Mouse (Mus musculus) urinary bladder, postnatal 0 days (tissue): ENCODE results near the gene Pex11g. TPM values are rescaled to one million over a fixed set of nuclear protein-coding genes. Genes with fewer than 3 reads are reported as not detected.

ENCODE experiments used
- polyA plus RNA-seq: library from polyadenylated mRNA; unstranded; fragments of >200 nt; fragmentation: Nextera tagmentation; extraction: Ambion mirVana; gene quantifications from 2 replicates; pipeline ENCODE4 v1.2.1, GENCODE M21; 2015

Pex11g gene
- 5.5 and 7.1 TPM in 2 replicates for polyA plus RNA-seq

GRCm38 (mm10) chr8:3467006-3467885 lies at the start of gene Pex11g:
TSS of gene Pex11g (minus strand) at chr8:3467680.

GRCm38 (mm10) chr8:3515260-3515671 lies 47.8 kb upstream of the Pex11g start, which contains the start of gene Pnpla6:
TSS of gene Pnpla6 (plus strand) at chr8:3515384.

DNA sequence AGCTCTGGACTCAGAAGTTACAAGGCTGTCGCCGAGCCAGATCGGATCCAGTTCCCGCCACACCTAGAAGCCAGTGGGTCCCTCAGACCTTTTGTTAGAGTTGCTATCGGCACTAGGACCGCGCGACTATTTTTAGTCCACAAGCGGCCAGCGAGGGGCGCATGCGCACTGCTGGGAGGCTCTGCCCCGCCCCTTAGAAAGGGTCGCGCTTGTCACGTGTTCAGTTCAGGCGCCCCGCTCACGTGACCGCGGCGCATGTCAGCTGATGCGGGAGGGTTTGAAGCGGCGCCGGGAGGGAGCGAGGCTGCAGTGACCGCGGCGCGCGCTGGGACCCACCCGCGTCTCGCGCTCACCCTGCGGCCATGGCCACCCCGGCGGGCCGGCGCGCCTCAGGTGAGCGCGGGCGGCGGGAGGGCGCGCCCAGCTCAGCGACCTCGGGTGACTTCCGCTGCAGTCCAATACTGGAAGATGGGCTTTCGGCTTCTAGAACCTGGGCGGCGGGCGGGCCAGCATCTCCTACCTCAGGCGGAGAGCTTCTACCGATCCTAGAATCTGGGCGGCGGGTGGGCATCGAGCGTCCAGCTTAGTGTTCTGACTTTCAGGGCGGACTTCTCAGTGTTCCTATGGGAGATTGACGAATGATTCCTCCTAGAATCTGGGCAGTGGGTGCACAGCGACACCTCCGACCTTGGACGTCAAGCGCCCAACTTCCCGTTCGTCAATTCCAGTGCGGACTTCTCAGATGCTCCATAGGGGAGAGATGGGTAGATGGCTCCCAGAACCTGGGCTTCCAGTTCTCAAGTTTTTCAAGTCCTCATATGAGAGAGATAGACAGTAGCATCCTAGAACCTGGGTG lies 33.0 kb upstream of the Pex11g start, which contains the start of gene Mcoln1:
Mcoln1 (plus strand) TSS at position 223 of the 856 bp plus-strand sequence.

DNA sequence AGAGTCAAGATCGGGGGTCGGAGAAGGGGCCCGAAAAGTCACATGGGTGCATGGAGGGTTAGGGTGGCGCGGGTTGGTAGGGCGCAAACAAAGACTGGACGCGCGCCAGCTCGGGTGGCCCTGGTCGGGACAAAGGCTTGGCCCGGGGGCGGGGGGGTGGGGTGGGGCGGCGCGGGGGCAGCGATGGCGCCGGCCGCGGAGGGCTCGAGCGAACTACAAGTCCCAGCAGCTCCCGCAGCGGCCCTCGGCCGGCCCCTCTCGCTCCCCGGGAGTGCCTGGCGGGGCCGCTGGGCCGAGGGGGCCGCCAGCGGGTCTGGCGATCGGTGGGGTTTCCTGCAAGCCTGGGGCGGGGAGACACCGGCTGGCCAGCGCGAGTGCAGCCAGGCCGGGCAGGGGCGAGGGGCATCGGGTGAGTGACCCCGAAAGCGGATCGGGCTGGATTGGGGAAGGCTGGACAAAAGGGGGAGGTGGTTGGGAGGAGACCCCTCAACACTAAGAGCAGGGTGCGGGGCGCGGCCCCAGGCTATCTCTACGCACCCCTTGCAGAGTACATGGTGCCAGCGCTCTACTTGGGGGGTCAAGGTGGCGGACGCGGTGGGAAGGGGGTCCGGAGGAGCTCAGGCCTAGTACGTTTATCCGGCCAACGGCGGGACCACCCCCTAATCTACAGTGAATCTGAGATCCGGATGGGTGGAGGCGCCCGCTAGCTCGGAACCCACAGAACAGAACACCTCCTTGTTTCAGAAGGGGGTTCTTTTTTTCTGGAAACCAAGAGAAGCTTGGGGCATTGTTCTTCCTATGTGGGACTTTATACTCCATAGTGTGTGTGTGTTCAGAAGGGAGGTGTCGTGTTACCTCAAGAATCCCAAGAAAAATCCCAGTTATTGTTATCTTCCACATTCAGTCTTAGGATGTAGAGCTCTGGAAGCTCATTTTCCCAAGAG lies 25.7 kb upstream of the Pex11g start, which contains the start of gene Zfp358:
Zfp358 (plus strand) TSS at position 238 of the 944 bp plus-strand sequence.

DNA sequence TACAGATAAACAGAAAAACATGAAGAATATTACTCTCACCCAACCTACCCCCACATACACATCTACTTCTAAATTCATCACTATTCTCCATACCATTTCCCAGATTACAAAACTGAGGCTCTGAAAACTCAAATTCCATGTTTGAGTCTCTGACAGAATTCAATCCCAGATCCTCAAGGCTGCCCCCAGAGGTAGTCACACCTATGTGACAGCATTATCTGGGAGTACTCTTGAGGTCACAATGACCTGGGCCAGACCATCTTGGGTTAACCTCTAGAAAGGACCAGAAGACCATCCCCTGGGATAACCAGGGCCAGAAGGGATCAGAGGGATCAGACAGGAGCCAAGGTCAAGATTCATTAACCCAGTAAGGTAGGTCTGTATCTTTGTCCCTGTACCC lies 3.1 kb upstream of the Pex11g start, which contains the start of gene Tex45:
Tex45 (plus strand) TSS at position 301 of the 400 bp plus-strand sequence.

Other genes with a start within 250 kb of the Pex11g start
- 22.4 TPM in 2 replicates for gene Insr, start 188.1 kb downstream of the Pex11g start, polyA plus RNA-seq
- gene A430078G23Rik, start 114.3 kb downstream of the Pex11g start, polyA plus RNA-seq = 0.12 and 0.21 TPM in 2 replicates
- gene Arhgef18, start 74.7 kb downstream of the Pex11g start, polyA plus RNA-seq = 7.6 and 9.2 TPM in 2 replicates
- 0.10 TPM in 1 of 2 replicates, not detected in the other for gene Tex45, start 3.2 kb upstream of the Pex11g start, polyA plus RNA-seq
- 17.3 and 18.6 TPM in 2 replicates for gene Zfp358, start 25.5 kb upstream of the Pex11g start, polyA plus RNA-seq
- 30.1 and 32.9 TPM in 2 replicates for gene Mcoln1, start 32.8 kb upstream of the Pex11g start, polyA plus RNA-seq
- 17.0 and 17.4 TPM in 2 replicates for gene Pnpla6, start 47.7 kb upstream of the Pex11g start, polyA plus RNA-seq
- 0.25 TPM in 1 of 2 replicates, not detected in the other for gene C330021F23Rik, start 100.3 kb upstream of the Pex11g start, polyA plus RNA-seq
- gene Camsap3, start 119.6 kb upstream of the Pex11g start, polyA plus RNA-seq = 4.9 and 5.3 TPM in 2 replicates
- 24.4 and 25.8 TPM in 2 replicates for gene Xab2, start 153.6 kb upstream of the Pex11g start, polyA plus RNA-seq
- 104 and 109 TPM in 2 replicates for gene Pet100, start 153.9 kb upstream of the Pex11g start, polyA plus RNA-seq
- gene Pcp2, start 157.9 kb upstream of the Pex11g start, polyA plus RNA-seq = not detected in 2 replicates
- 72.6 and 85.6 TPM in 2 replicates for gene Stxbp2, start 163.3 kb upstream of the Pex11g start, polyA plus RNA-seq
- gene Retn, start 188.1 kb upstream of the Pex11g start, polyA plus RNA-seq = not detected in 2 replicates
- gene Mcemp1, start 198.1 kb upstream of the Pex11g start, polyA plus RNA-seq = 0.69 and 7.5 TPM in 2 replicates
- 3.4 and 8.5 TPM in 2 replicates for gene Fcor, start 204.7 kb upstream of the Pex11g start, polyA plus RNA-seq
- 23.6 and 24.4 TPM in 2 replicates for gene Trappc5, start 208.6 kb upstream of the Pex11g start, polyA plus RNA-seq
- 0.08 TPM in 1 of 2 replicates, not detected in the other for gene Fcer2a, start 226.5 kb upstream of the Pex11g start, polyA plus RNA-seq